Mouse (Mus musculus) hindbrain, embryonic 11.5 days (tissue): ENCODE measurements at regions not wholly inside any gene's neighbourhood (a gene's known extent, or its start where the extent isn't known, plus 50 kb on each side); places are given as distances from the start of the nearest gene placed in this dataset.
A peak's percentile ranks its signal among the peaks of the same experiment; 100 is the strongest.

Experiments
- ATAC-seq: fragments of 200-750 bp; cut with Nextera tagmentation; 2 replicates; pipeline ENCODE4 v1.8.0; 2017; ENCODE audit warnings: mild to moderate bottlenecking, moderate TSS enrichment, moderate library complexity; ENCODE audit not compliant: low FRiP score
- DNase-seq: peaks from one replicate; pipeline ENCODE4 v3.0.0-alpha.2; 2015; ENCODE audit warnings: low spot score
- H3K27ac ChIP-seq: fragments of 300-500 bp; sonication (generic); 2 replicates; pipeline ENCODE4 v1.5.1; 2014; ENCODE audit warnings: mild to moderate bottlenecking, low read depth, low read length
- H3K27me3 ChIP-seq: fragments of 300-500 bp; sonication (generic); 2 replicates; pipeline ENCODE4 v1.6.1; 2014; ENCODE audit warnings: mild to moderate bottlenecking, low read length, moderate library complexity, mixed read lengths; ENCODE audit not compliant: control insufficient read depth, insufficient read depth
- H3K36me3 ChIP-seq: fragments of 300-500 bp; sonication (generic); 2 replicates; pipeline ENCODE4 v1.6.1; 2014; ENCODE audit warnings: mild to moderate bottlenecking, low read length, moderate library complexity, mixed read lengths; ENCODE audit not compliant: control insufficient read depth, insufficient read depth
- H3K4me1 ChIP-seq: fragments of 300-500 bp; sonication (generic); replicated peaks from 2 replicates; pipeline ENCODE4 v1.6.1; 2014; ENCODE audit warnings: low read length, mixed read lengths; ENCODE audit not compliant: control insufficient read depth, insufficient read depth
- H3K4me2 ChIP-seq: fragments of 300-500 bp; sonication (generic); replicated peaks from 2 replicates; pipeline ENCODE4 v1.6.1; 2014; ENCODE audit warnings: mild to moderate bottlenecking, low read depth, low read length
- H3K4me3 ChIP-seq: fragments of 300-500 bp; sonication (generic); 2 replicates; pipeline ENCODE4 v1.5.1; 2014; ENCODE audit warnings: low read depth, low read length
- H3K9ac ChIP-seq: fragments of 300-500 bp; sonication (generic); 2 replicates; pipeline ENCODE4 v1.6.1; 2014; ENCODE audit warnings: low read depth, low read length
- H3K9me3 ChIP-seq: fragments of 300-500 bp; sonication (generic); 2 replicates; pipeline ENCODE4 v1.6.1; 2016; ENCODE audit warnings: low read length; ENCODE audit not compliant: control insufficient read depth
- WGBS: fragments of 180-500 bp; shearing (Covaris S2); extraction: QIAGEN DNeasy Blood & Tissue Kit; methylation state at CpG from one replicate; pipeline ENCODE4 v1.1.7; 2014; 5-methylcytosine and 5-hydroxymethylcytosine counted together

GRCm38 (mm10) chr7:135767493-135767892, 51.3 kb upstream of the Mki67 start:
- no peak overlapping the region for H3K27ac ChIP-seq
- no peaks in the 10 kb centered on the region for H3K27me3 ChIP-seq
- no peak for DNase-seq
- H3K4me3 ChIP-seq: no peak overlapping the region
- H3K4me2 ChIP-seq: no peak overlapping the region
- no peak for ATAC-seq
- no peaks in the 10 kb centered on the region for H3K4me1 ChIP-seq
- WGBS: 86% methylated on average over 6 of the region's 6 CpGs
- no peak overlapping the region for H3K9ac ChIP-seq
- no peaks in the 10 kb centered on the region for H3K9me3 ChIP-seq
- no peaks in the 10 kb centered on the region for H3K36me3 ChIP-seq

GRCm38 (mm10) chr7:135768064-135768463, 51.9 kb upstream of the Mki67 start:
- H3K36me3 ChIP-seq: no peaks in the 10 kb centered on the region
- H3K4me2 ChIP-seq: no peak overlapping the region
- no peak for ATAC-seq
- H3K9me3 ChIP-seq: no peaks in the 10 kb centered on the region
- DNase-seq: no peak
- H3K27me3 ChIP-seq: no peaks in the 10 kb centered on the region
- no peak overlapping the region for H3K4me3 ChIP-seq
- H3K4me1 ChIP-seq: no peaks in the 10 kb centered on the region
- WGBS: 81% methylated on average over 11 of the region's 11 CpGs
- no peak overlapping the region for H3K9ac ChIP-seq
- no peak overlapping the region for H3K27ac ChIP-seq

DNA sequence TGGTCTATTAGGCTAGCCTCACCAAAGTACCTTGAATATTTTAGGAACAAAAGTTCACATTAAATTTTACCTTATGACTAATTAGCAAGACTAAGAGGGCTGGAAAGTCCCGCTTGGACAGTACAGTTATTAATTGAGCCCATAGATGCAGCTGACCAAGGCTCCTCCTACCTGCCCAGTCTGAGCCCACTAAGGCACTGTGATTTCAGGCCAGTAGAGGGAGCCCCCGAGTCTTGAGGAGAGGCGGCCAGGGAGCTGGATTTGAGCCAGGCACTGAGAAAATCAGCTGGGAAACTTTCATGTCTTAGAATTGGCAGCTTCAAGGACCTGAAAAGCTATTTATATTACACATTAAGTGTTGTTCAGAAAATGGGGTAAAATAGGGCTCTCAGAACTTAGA, 52.4 kb upstream of the Mki67 start:
- Histone ChIP-seq H3K27ac (no peak overlapping the region), H3K36me3 (no peaks in the 10 kb centered on the region), H3K9ac (no peak overlapping the region), H3K9me3 (no peaks in the 10 kb centered on the region), H3K27me3 (no peaks in the 10 kb centered on the region), H3K4me1 (no peaks in the 10 kb centered on the region), H3K4me3 (no peak overlapping the region), H3K4me2 (no peak overlapping the region)
- WGBS: 3% methylated on average over 3 of the region's 3 CpGs
- peak; percentile 53; the same call in 1 of the 2 replicates for ATAC-seq
- DNase-seq: peak; percentile 89

DNA sequence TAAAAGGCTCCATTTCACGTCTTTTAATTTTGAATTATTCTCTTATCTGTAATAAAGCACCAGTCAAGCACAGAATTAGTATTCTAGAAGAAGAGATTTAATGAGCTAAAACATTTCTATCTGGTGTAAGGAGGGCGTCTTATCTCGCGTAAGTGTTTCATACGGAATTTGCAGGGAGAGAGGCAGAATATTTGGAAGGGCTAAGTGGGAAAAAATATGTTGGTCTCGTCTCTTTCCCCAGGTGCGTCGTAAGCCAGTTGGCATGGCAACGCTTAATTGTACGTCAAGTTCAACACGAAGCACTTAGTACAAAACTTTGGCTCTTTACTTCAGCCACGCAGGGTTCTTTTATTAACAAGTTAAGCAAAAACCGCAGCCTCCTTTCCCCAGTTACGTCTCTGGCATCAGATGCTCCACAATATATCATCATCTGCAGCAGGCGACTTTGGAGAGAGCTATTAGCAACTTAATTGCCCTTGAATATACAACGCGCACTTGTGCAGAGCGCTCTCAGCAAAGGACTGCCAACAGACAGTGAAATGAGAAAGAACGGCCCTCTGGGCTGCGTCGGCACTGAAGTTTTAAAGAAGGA, 53.0 kb upstream of the Mki67 start:
- 85% methylated on average over 21 of the region's 21 CpGs for WGBS
- DNase-seq (no peak), ATAC-seq (no peak)
- no peaks in the 10 kb centered on the region for H3K27me3 ChIP-seq
- no peak overlapping the region for H3K9ac ChIP-seq
- H3K4me3 ChIP-seq: no peak overlapping the region
- no peak overlapping the region for H3K4me2 ChIP-seq
- no peak overlapping the region for H3K27ac ChIP-seq
- no peaks in the 10 kb centered on the region for H3K9me3 ChIP-seq
- H3K4me1 ChIP-seq: no peaks in the 10 kb centered on the region
- no peaks in the 10 kb centered on the region for H3K36me3 ChIP-seq

DNA sequence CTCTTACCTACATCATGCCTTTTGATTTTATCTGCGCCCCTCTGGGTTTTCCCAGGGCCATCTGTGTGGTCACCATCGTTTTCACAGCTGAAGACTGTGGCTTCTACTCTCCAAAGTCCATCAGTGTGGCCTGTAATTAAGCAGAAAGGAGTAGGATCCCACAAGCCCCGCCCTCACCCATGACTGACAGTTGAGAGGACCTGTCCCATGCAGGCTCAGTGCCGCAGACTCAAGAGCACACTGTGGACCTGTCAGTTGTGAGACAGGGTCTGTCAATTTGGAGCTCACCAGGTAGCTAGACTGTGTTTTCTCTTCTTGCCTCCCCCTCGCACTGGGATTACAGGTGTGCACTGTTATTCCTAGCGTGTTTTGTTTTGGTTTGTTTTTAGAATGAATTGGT, 53.9 kb upstream of the Mki67 start:
- no peak for ATAC-seq
- Histone ChIP-seq H3K27ac (no peak overlapping the region), H3K4me3 (no peak overlapping the region), H3K4me1 (no peaks in the 10 kb centered on the region), H3K36me3 (no peaks in the 10 kb centered on the region), H3K4me2 (no peak overlapping the region), H3K9me3 (no peaks in the 10 kb centered on the region), H3K27me3 (no peaks in the 10 kb centered on the region), H3K9ac (no peak overlapping the region)
- DNase-seq: no peak
- WGBS: 68% methylated on average over 6 of the region's 6 CpGs

DNA sequence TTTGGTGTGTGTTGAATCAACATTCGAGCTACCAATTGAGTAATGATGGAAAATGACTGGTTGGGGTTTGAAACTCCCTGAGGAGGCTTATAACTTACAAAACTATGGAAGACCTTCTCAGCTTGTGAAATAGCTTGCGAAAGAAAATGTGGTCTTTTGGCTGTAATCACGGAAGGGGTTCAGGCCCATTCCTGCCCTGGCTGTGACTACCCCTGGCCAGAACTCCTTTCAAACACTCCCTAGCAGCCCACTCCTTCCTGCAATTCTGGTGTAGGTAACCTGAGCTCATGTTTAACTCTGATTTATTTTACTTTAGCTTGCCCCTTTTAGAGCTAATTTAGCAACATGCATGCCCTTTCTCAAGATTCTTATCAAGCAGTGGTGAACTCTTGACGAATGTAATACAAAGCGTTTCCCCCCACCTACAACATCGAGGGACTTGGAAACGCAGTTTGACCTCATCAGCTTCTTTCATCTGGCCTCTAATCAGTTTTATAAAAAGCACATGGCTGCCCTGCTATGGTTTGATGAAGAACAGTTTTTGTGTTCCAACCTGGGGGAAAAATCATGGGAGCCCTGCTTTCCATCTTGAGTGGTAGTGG, 59.8 kb upstream of the Mki67 start:
- no peak overlapping the region for H3K9ac ChIP-seq
- ATAC-seq (no peak), DNase-seq (no peak)
- no peak overlapping the region for H3K4me3 ChIP-seq
- no peak overlapping the region for H3K4me2 ChIP-seq
- no peaks in the 10 kb centered on the region for H3K36me3 ChIP-seq
- H3K4me1 ChIP-seq: no peaks in the 10 kb centered on the region
- no peaks in the 10 kb centered on the region for H3K27me3 ChIP-seq
- no peak overlapping the region for H3K27ac ChIP-seq
- WGBS: 77% methylated on average over 7 of the region's 7 CpGs
- H3K9me3 ChIP-seq: no peaks in the 10 kb centered on the region

- H3K9me3 ChIP-seq: no peaks in the 10 kb centered on the region
- 89% methylated on average over 1 of the region's 1 CpGs for whole genome bisulfite sequencing
- no peak overlapping the region for H3K9ac ChIP-seq
- no peaks in the 10 kb centered on the region for H3K36me3 ChIP-seq
- no peak for ATAC-seq
- no peaks in the 10 kb centered on the region for H3K4me1 ChIP-seq
- no peaks in the 10 kb centered on the region for H3K27me3 ChIP-seq
- DNase-seq: no peak
- H3K27ac ChIP-seq: no peak overlapping the region
- no peak overlapping the region for H3K4me3 ChIP-seq
- no peak overlapping the region for H3K4me2 ChIP-seq
These were observed 74.0 kb upstream of the Mki67 start for GRCm38 (mm10) chr7:135790167-135790566.

- 0% methylated on average over 3 of the region's 3 CpGs for WGBS
- Histone ChIP-seq H3K36me3 (no peaks in the 10 kb centered on the region), H3K4me1 (no peaks in the 10 kb centered on the region), H3K4me2 (no peak overlapping the region), H3K9ac (no peak overlapping the region), H3K27ac (no peak overlapping the region), H3K4me3 (no peak overlapping the region), H3K9me3 (no peaks in the 10 kb centered on the region), H3K27me3 (no peaks in the 10 kb centered on the region)
- ATAC-seq: no peak
- DNase-seq: peak; percentile 89
These were observed 74.8 kb upstream of the Mki67 start for GRCm38 (mm10) chr7:135790978-135791377.

GRCm38 (mm10) chr7:135791953-135792690, 76.0 kb upstream of the Mki67 start:
- Histone ChIP-seq H3K4me1 (no peaks in the 10 kb centered on the region), H3K27me3 (no peaks in the 10 kb centered on the region), H3K4me2 (no peak overlapping the region), H3K27ac (no peak overlapping the region), H3K9ac (no peak overlapping the region), H3K9me3 (no peaks in the 10 kb centered on the region), H3K4me3 (no peak overlapping the region), H3K36me3 (no peaks in the 10 kb centered on the region)
- ATAC-seq (no peak), DNase-seq (no peak)
- 80% methylated on average over 6 of the region's 6 CpGs for WGBS
